Mouse (Mus musculus): ENCODE measurements around the gene Tmem88.
A peak's percentile ranks its signal among the peaks of the same experiment; 100 is the strongest.

Gene Tmem88

GRCm38 (mm10) chr11:69377766-69378165 lies 20.3 kb downstream of the Tmem88 start:
- no peak for DNase-seq

DNA sequence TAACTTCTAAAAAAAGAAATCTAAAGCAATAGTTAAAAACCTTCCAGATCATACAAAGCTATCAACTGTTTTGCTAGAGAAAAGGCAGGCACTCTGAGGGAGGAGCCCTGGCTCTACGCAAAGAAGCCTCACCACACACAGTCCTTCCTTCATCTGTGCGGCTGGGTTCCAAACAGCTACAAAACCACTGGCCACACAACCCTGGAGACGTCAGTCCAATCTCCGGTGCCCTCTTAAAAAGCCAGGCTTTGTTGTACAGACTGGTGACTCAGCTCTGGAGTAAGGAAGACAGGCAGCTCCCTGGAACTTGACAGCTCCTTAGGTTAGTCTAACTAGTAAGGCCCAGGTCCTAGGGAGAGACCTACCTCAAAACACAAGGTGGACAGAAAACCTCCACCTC lies 22.4 kb downstream of the Tmem88 start:
- DNase-seq: no peak

DNA sequence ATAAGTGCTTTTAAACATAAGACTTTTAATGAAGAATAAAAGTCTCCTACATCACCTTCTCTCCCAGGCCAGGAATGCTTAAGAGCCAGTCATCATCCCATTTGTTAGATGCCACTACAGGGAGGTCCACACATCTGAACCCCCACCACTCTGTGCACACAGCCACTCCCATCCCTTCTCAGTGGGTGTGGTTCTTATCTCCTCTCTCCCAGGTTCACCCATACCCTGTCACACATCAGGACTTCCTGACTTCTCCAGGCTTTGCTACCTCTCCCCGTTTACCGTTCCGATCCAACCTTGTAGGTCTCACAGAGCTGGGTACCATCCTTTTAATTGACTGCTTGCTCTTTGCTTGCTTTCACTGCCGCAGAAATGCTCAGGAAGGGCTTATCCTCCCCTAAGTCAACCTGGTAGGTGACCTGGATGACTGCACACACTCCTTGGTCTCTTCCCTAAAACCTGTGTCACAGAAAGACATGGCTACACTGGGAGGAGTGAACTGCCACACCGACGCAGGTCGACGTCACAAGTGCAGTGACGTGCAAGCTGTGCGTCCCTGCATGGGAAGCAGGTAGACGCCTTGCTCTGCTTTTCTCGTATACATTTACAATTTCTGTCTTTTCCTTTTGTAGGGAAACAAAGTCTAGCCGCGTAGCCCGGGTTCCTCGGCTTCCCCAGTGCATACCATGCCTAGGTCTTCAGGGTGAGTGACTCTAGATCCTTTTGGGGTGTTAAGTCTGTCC lies 24.6 kb downstream of the Tmem88 start:
- no peak for DNase-seq

GRCm38 (mm10) chr11:69372780-69373170 lies 25.3 kb downstream of the Tmem88 start:
- DNase-seq: no peak

GRCm38 (mm10) chr11:69372056-69372779 lies 25.8 kb downstream of the Tmem88 start:
- DNase-seq: peak in 1 of 2 experiments; percentile 20

DNA sequence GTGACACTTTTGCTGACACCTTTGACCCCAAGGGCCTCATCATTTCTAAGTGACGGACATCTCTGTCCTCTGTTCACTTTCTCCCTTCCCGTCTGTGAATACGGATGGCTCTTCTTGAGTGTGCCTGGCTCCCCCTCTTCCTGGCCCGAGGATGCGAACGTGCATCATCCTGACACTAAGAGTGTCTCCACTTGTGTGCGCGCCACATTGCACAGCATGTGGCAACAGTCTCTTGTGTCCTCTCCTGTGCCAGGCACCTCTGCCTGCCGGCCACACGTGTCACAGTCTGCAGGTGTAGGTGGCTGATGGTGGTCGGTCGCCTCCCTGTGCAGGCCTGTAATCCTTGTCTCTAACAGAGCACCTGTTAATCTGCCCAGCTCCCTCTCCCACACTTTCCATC lies 26.4 kb downstream of the Tmem88 start:
- no peak for DNase-seq

- DNase-seq: no peak
These were observed 27.2 kb downstream of the Tmem88 start for GRCm38 (mm10) chr11:69370817-69371215.

GRCm38 (mm10) chr11:69369990-69370816 lies 27.8 kb downstream of the Tmem88 start:
- no peak for DNase-seq

DNA sequence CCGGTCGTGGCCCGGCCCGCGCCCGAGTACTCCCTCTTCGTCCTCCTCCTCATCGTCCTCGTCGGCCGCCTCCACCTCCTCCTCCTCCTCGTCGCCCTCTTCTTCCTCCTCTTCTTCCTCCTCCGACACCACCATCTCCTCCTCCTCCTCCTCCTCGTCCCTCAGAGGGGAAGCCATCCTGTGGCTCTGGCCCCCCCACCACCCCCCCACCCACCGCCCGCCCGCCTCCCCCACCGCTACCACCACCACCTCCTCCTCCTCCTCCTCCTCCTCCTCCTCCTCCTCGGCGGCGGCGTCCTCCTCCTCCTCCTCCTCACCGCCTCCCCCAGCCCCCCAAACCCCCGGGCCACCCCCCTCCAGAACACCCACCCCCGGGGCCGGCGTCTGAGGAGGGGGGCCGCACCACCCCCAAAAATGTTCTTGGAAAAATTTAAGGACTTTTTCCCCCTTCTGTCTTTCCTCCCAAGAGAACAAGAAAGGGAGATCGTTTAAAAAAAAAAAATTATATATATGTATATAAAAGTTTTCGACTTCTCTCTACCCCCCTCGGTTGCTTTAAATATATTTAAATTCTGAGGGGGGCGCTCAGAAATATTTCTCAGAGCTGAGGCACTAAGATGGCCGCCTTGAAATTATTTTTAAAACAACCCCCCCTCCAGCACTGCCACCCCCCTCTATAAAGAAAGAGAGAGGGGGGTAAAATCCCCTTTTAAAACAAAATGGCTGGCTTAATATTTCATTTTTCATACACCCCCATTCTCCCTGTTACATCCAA lies 28.6 kb downstream of the Tmem88 start, which contains the start of gene Chd3:
TSS of gene Chd3 (minus strand) at position 192 of the 775 bp plus-strand sequence.
- DNase-seq: peak; percentile 52 to 57

DNA sequence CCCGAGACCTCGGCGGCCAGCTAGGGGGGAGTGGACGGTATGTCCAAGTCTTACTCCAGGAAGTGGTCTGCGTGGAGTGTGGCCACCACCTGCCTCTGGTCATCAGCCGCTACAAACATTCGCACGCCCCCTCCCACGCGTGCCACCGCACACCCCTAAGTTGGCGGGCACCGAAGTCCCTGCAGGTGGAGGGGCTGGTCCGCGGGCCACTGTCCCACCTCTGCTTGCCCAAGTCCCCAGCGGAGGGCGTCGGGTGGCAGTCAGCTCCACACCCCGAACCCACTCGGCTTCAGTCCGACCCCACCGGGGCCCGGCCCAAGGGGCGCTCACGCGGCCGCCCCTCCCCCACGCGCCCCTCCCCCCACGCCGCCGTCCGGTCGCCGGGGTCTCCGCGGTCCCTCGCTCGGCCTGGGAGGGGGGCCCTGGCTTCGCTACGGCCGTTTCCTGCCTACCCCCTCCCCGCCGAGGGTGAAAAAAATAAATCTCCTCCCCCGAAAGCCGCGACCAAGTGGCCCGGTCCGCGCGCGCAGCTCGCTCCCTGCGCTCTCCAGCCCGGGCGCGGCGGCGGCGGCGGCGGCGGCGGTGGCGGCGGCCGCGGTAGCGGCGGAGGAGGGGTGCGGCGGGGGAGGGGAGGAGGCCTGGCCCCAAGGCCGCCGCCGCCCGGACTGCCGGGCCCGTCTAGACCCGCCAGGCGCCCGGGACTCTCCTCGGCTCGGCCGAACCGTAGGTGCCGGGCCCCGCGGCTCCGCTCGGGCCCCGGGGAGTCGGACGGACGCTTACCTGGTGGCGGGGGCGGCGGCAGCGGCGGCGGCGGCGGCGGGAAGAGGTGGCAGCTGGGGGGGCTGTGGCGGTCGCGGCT lies 29.4 kb downstream of the Tmem88 start:
- peak; percentile 45 to 64 for DNase-seq

GRCm38 (mm10) chr11:69367616-69368355 lies 30.2 kb downstream of the Tmem88 start:
- no peak for DNase-seq

GRCm38 (mm10) chr11:69366855-69367615 lies 31.0 kb downstream of the Tmem88 start:
- peak in 1 of 2 experiments; percentile 47 for DNase-seq

- peak; percentile 87 to 91 for DNase-seq
These were observed 31.7 kb downstream of the Tmem88 start for GRCm38 (mm10) chr11:69366157-69366854.

GRCm38 (mm10) chr11:69365722-69366121 lies 32.3 kb downstream of the Tmem88 start:
- DNase-seq: no peak

GRCm38 (mm10) chr11:69364910-69365309 lies 33.1 kb downstream of the Tmem88 start:
- peak; percentile 24 to 40 for DNase-seq

DNA sequence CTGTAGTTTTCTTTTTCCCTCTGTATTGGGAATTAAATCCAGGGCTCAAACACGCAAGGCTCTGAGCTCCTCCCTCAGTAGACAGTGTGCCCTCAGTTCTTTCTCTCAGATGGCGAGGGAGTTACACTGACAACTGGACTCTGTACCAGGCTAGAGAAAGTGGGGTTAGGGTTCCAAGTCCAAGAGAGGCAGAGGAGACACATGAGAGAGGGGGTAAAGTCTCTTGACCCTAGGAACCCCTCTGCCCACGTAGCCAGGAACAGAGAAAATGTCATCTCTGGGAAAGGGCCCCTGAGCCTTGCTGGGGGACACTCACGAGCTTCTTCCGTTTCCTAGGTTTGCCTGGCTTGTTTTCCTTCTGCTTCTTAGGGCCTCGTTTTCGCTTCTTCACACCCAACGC lies 33.7 kb downstream of the Tmem88 start:
- no peak for DNase-seq

DNA sequence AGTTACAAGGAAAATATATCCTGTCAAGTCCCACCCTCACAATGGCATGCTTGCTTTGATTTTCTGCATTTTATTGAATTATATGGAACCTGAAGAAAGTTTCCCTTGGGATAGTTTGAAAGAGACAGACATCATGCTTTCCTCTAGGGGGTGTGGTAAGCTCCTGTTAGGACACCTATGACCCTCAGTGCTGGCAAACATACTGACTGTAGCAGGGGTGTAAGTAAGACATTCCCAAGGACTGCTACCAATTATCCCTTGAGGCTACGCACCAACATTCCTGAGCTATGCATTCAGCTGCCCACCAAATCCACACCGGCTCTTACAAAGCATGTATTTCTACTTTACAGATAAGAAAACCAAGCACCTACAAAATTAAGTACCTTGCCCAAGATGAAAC lies 35.6 kb downstream of the Tmem88 start:
- no peak for DNase-seq

- DNase-seq: no peak
These were observed 36.0 kb downstream of the Tmem88 start for GRCm38 (mm10) chr11:69362021-69362420.

GRCm38 (mm10) chr11:69357690-69358089 lies 40.3 kb downstream of the Tmem88 start:
- no peak for DNase-seq

All from thymus, postnatal 36 days (tissue).